Mouse (Mus musculus) right cerebral cortex, adult 2 months (tissue): ENCODE data around the gene 4933415F23Rik.

Experiments used
- DNase-seq, 2 experiments: peaks; one replicate each; pipeline ENCODE4 v3.0.0; 2021 to 2022; ENCODE audit warnings: low spot score in 2 of 2

Gene 4933415F23Rik

GRCm38 (mm10) chr1:23102021-23102420 lies at the start of gene 4933415F23Rik:
4933415F23Rik (minus strand) TSS chr1:23102253.
- no peak for DNase-seq

- no peak for DNase-seq
Observed at GRCm38 (mm10) chr1:23151722-23152121, 49.7 kb upstream of the 4933415F23Rik start.

- DNase-seq, result no peak
Observed at GRCm38 (mm10) chr1:23146198-23146873, 44.3 kb upstream of the 4933415F23Rik start.

GRCm38 (mm10) chr1:23141121-23141811 lies 39.2 kb upstream of the 4933415F23Rik start:
- no peak for DNase-seq

- DNase-seq, result peak; percentile 41 to 63
Observed at GRCm38 (mm10) chr1:23140530-23140929, 38.5 kb upstream of the 4933415F23Rik start.

- DNase-seq, result no peak
Observed at GRCm38 (mm10) chr1:23120901-23121300, 18.8 kb upstream of the 4933415F23Rik start.

GRCm38 (mm10) chr1:23119406-23119805 lies 17.4 kb upstream of the 4933415F23Rik start:
- no peak for DNase-seq

- peak in 1 of 2 experiments; percentile 36 for DNase-seq
Observed at GRCm38 (mm10) chr1:23117423-23117822, 15.4 kb upstream of the 4933415F23Rik start.

- DNase-seq, result no peak
Observed at GRCm38 (mm10) chr1:23109191-23109590, 7.1 kb upstream of the 4933415F23Rik start.

GRCm38 (mm10) chr1:23102881-23103280 lies 828 bp upstream of the 4933415F23Rik start:
- DNase-seq, result no peak

- no peak for DNase-seq
Observed at GRCm38 (mm10) chr1:23099791-23100190, 2.3 kb downstream of the 4933415F23Rik start.

GRCm38 (mm10) chr1:23098451-23098850 lies 3.6 kb downstream of the 4933415F23Rik start:
- DNase-seq, result no peak

- DNase-seq, result no peak
Observed at GRCm38 (mm10) chr1:23097996-23098395, 4.1 kb downstream of the 4933415F23Rik start.

- DNase-seq, result no peak
Observed at GRCm38 (mm10) chr1:23067715-23068114, 34.3 kb downstream of the 4933415F23Rik start.

GRCm38 (mm10) chr1:23064717-23065475 lies 37.2 kb downstream of the 4933415F23Rik start:
- no peak for DNase-seq

GRCm38 (mm10) chr1:23063946-23064345 lies 38.1 kb downstream of the 4933415F23Rik start:
- no peak for DNase-seq

GRCm38 (mm10) chr1:23061614-23062373 lies 40.3 kb downstream of the 4933415F23Rik start:
- peak; percentile 43 to 57 for DNase-seq

- DNase-seq, result no peak
Observed at GRCm38 (mm10) chr1:23060056-23060455, 42.0 kb downstream of the 4933415F23Rik start.
